Mouse (Mus musculus) lung, embryonic 16.5 days (tissue): Measurements from ENCODE around the gene Kank1. TPM values are rescaled to one million over a fixed set of nuclear protein-coding genes. Genes with fewer than 3 reads are reported as not detected.
A peak's percentile ranks its signal among the peaks of the same experiment; 100 is the strongest.

Experiments
- ATAC-seq: fragments of 200-750 bp; cut with Nextera tagmentation; 2 replicates; pipeline ENCODE4 v1.8.0; 2017; ENCODE audit warnings: low read depth, mild to moderate bottlenecking, moderate library complexity
- H3K27ac ChIP-seq: fragments of 300-500 bp; sonication (generic); 2 replicates; pipeline ENCODE4 v1.5.1; 2014; ENCODE audit warnings: mild to moderate bottlenecking, control low read depth, low read length
- H3K27me3 ChIP-seq: fragments of 300-500 bp; sonication (generic); 2 replicates; pipeline ENCODE4 v1.6.1; 2014; ENCODE audit warnings: low read depth, low read length, mixed read lengths; ENCODE audit not compliant: control insufficient read depth, insufficient read depth
- H3K36me3 ChIP-seq: fragments of 300-500 bp; sonication (generic); 2 replicates; pipeline ENCODE4 v1.6.1; 2014; ENCODE audit warnings: low read length; ENCODE audit not compliant: control insufficient read depth, insufficient read depth
- H3K4me1 ChIP-seq: fragments of 300-500 bp; sonication (generic); replicated peaks from 2 replicates; pipeline ENCODE4 v1.6.1; 2014; ENCODE audit warnings: low read length, mixed read lengths; ENCODE audit not compliant: control insufficient read depth, insufficient read depth
- H3K4me2 ChIP-seq: fragments of 300-500 bp; sonication (generic); 2 replicates; pipeline ENCODE4 v1.6.1; 2014; ENCODE audit warnings: low read depth, low read length, control low read depth
- H3K4me3 ChIP-seq: fragments of 300-500 bp; sonication (generic); 2 replicates; pipeline ENCODE4 v1.5.1; 2014; ENCODE audit warnings: mild to moderate bottlenecking, low read length, control low read depth
- H3K9ac ChIP-seq: fragments of 300-500 bp; sonication (generic); 2 replicates; pipeline ENCODE4 v1.6.1; 2014; ENCODE audit warnings: low read length, control low read depth
- H3K9me3 ChIP-seq: fragments of 300-500 bp; sonication (generic); 2 replicates; pipeline ENCODE4 v1.6.1; 2016; ENCODE audit warnings: low read length; ENCODE audit not compliant: control insufficient read depth
- WGBS: fragments of 180-500 bp; shearing (Covaris S2); extraction: QIAGEN DNeasy Blood & Tissue Kit; methylation state at CpG from one replicate; pipeline ENCODE4 v1.1.7; 2014; 5-methylcytosine and 5-hydroxymethylcytosine counted together
- polyA plus RNA-seq: library from polyadenylated mRNA; unstranded; fragments of >200 nt; fragmentation: Nextera tagmentation; extraction: Ambion mirVana; gene quantifications from 2 replicates; pipeline ENCODE4 v1.2.1, GENCODE M21; 2015

Gene Kank1
- polyA plus RNA-seq, 1 experiment from 2014 or later = 19.9 TPM

DNA sequence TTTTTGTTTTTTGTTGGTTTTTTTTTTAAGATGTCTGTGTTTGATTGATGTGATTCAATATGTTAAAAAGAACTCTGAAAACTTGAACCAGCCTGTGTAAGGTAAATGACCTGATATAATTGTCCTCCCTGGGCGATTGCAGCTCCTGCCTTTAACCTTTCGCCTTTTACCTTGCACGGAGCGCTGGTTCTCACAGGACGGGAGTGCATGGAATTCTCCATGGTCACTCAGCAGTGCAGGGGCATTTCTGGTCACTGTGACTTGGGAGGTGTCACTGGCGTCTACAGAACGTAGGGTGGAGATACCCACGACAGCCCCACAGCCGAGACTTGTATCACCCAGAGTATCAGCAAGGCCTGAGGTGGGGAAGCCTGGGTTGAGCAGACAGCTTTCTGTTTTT is 34.8 kb downstream of the Kank1 start:
- no peak overlapping the region for H3K9ac ChIP-seq
- peaks cover 15% of the 10 kb centered on the region for H3K4me1 ChIP-seq
- WGBS = 61% methylated on average over 9 of the region's 9 CpGs
- no peak overlapping the region for H3K4me3 ChIP-seq
- H3K4me2 ChIP-seq = no peak overlapping the region
- no peaks in the 10 kb centered on the region for H3K9me3 ChIP-seq
- H3K36me3 ChIP-seq = no peaks in the 10 kb centered on the region
- no peak for ATAC-seq
- H3K27ac ChIP-seq = no peak overlapping the region
- no peaks in the 10 kb centered on the region for H3K27me3 ChIP-seq

GRCm38 (mm10) chr19:25273179-25273578 is 36.4 kb downstream of the Kank1 start:
- Histone ChIP-seq H3K36me3 (no peaks in the 10 kb centered on the region), H3K9me3 (no peaks in the 10 kb centered on the region), H3K27ac (no peak overlapping the region), H3K9ac (no peak overlapping the region), H3K4me1 (peaks cover 4% of the 10 kb centered on the region), H3K4me3 (no peak overlapping the region), H3K4me2 (no peak overlapping the region), H3K27me3 (no peaks in the 10 kb centered on the region)
- ATAC-seq = no peak

- H3K9me3 ChIP-seq = no peaks in the 10 kb centered on the region
- no peak overlapping the region for H3K27ac ChIP-seq
- no peaks in the 10 kb centered on the region; the same call in 1 of the 2 replicates for H3K4me1 ChIP-seq
- no peak overlapping the region for H3K4me2 ChIP-seq
- ATAC-seq = 0 out of 2 replicates have a peak, but pooled peaks have one; percentile 20
- no peaks in the 10 kb centered on the region for H3K27me3 ChIP-seq
- 84% methylated on average over 15 of the region's 15 CpGs for WGBS
- no peak overlapping the region for H3K4me3 ChIP-seq
- no peaks in the 10 kb centered on the region for H3K36me3 ChIP-seq
- no peak overlapping the region for H3K9ac ChIP-seq
Observed at GRCm38 (mm10) chr19:25276600-25277395, 40.0 kb downstream of the Kank1 start.

DNA sequence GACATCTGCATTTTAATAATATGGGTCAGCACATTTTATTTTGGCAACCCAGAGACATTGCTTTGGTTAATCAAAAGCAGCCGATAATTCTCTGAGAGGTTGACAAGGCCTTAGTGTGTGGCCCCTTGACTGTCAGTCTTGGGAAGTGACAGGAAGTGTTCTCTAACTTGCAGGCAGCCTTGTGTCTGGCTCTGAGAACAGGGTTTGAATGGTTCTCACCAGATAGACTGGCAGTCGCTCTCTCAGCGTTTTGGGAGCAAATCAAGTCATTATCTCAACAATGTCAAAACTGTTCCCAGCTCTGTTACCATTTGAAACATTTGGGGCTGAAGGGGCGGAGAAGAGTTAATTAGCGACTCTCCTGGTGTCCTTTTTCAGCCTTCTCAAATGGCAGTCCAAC is 41.0 kb downstream of the Kank1 start:
- no peak overlapping the region for H3K4me3 ChIP-seq
- WGBS = 33% methylated on average over 5 of the region's 5 CpGs

GRCm38 (mm10) chr19:25279603-25280002 is 42.8 kb downstream of the Kank1 start:
- H3K36me3 ChIP-seq = no peaks in the 10 kb centered on the region
- no peak for ATAC-seq
- H3K4me3 ChIP-seq = no peak overlapping the region
- no peak overlapping the region for H3K9ac ChIP-seq
- no peak overlapping the region for H3K4me2 ChIP-seq
- no peaks in the 10 kb centered on the region; the same call in 1 of the 2 replicates for H3K4me1 ChIP-seq
- no peak overlapping the region for H3K27ac ChIP-seq
- no peaks in the 10 kb centered on the region for H3K27me3 ChIP-seq
- no peaks in the 10 kb centered on the region for H3K9me3 ChIP-seq
- 70% methylated on average over 5 of the region's 5 CpGs for WGBS

More for the DNA sequence above, 41.0 kb downstream of the Kank1 start:
- H3K27me3 ChIP-seq = no peaks in the 10 kb centered on the region
- no peaks in the 10 kb centered on the region; the same call in 1 of the 2 replicates for H3K4me1 ChIP-seq
- H3K4me2 ChIP-seq = 0 out of 2 replicates have a peak overlapping the region, but pooled peaks have one; percentile 4
- no peak overlapping the region for H3K9ac ChIP-seq
- no peaks in the 10 kb centered on the region for H3K36me3 ChIP-seq
- peak; percentile 78 for ATAC-seq
- peak overlapping the region; percentile 9; the same call in 1 of the 2 replicates for H3K27ac ChIP-seq
- H3K9me3 ChIP-seq = no peaks in the 10 kb centered on the region

DNA sequence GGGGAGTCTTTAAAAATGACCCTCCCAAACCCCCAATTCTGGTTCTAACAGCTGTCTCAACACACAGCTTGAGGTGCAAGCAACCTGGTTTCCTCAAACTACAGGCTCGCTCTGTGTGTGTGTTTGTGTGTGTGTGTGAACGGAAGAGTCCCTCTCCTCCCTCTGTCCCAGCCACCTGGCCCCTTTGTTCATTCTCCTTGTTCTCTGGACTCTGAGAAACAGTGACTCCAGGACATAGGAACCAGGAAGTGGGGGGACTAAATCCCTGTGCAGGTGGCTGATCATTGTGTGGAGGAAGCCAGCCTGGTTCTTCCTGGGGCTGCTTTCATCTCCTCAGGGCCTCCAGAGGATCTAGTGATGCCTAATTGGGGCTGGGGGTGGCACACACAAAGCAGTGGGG is 46.9 kb downstream of the Kank1 start:
- H3K36me3 ChIP-seq = no peaks in the 10 kb centered on the region
- H3K9me3 ChIP-seq = no peaks in the 10 kb centered on the region
- H3K27ac ChIP-seq = no peak overlapping the region
- no peak overlapping the region for H3K4me2 ChIP-seq
- no peaks in the 10 kb centered on the region; the same call in 1 of the 2 replicates for H3K4me1 ChIP-seq
- no peak overlapping the region for H3K4me3 ChIP-seq
- H3K9ac ChIP-seq = no peak overlapping the region
- H3K27me3 ChIP-seq = no peaks in the 10 kb centered on the region
- no peak for ATAC-seq
- WGBS = 69% methylated on average over 2 of the region's 2 CpGs

DNA sequence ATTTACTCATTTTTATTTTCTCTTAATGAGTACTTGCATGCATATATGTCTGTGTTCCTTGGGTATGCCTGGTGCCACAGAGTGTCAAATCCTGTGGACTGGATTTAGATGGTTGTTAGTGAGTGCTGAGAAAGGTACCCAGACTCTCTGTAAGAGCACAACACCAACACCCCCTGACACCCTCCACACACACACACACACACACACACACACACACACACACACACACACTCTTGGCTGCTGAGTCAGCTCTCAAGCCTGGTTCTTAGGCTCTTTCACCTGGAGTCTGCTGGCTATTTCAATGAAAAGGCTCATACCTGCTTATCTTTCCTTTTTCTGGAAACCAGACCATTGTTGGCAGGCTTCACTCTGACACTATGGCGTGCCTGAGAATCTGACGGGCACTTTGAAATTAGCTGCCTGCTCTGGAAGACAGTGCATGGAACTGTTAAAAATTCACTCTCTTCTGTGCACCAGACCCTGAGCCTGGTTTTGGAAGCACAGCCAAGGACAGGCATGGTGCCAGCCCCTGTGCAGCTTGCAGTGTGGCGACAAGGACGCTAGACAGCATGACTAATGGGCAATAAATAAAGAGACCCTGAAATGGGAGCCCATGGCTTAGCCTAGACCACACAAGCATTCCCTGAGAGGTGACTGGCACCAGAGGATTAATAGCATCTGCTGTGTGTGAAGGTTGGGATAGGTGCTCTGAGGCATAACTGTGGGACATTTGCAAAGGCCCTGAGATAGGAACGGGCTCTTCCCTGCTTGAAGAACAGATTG is 49.2 kb downstream of the Kank1 start:
- Histone ChIP-seq H3K9me3 (no peaks in the 10 kb centered on the region), H3K27ac (no peak overlapping the region), H3K4me2 (no peak overlapping the region), H3K9ac (no peak overlapping the region), H3K36me3 (no peaks in the 10 kb centered on the region), H3K4me3 (no peak overlapping the region), H3K27me3 (no peaks in the 10 kb centered on the region), H3K4me1 (no peaks in the 10 kb centered on the region; the same call in 1 of the 2 replicates)
- ATAC-seq = no peak
- 30% methylated on average over 5 of the region's 5 CpGs for WGBS

GRCm38 (mm10) chr19:25290991-25291520 is 54.3 kb downstream of the Kank1 start:
- H3K36me3 ChIP-seq = no peaks in the 10 kb centered on the region
- H3K4me2 ChIP-seq = no peak overlapping the region
- H3K27me3 ChIP-seq = no peaks in the 10 kb centered on the region
- no peak overlapping the region for H3K9ac ChIP-seq
- WGBS = 54% methylated on average over 5 of the region's 5 CpGs
- no peak for ATAC-seq
- no peak overlapping the region for H3K27ac ChIP-seq
- no peak overlapping the region for H3K4me3 ChIP-seq
- no peaks in the 10 kb centered on the region for H3K9me3 ChIP-seq
- no peaks in the 10 kb centered on the region; the same call in 1 of the 2 replicates for H3K4me1 ChIP-seq

DNA sequence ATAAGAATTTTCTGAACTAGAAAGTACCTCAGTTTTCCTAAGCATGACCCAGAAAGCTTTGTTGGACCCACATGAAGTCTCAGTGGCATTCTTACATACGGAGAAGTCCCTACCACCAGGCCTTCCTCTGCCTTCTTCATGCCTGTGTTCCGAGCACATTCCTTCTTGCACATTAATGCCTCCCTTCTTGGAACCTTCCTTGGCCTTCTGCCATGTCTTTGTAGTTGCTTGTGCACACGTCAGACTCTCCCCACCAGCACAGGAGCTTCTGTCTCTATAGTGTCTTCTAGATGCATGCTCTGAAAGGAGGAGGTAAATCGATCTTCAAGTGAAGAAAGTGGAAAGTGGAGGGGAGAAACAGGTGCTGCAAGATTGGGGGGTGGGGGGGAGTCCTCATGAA is 58.4 kb downstream of the Kank1 start:
- Histone ChIP-seq H3K4me2 (no peak overlapping the region), H3K9ac (no peak overlapping the region), H3K9me3 (no peaks in the 10 kb centered on the region), H3K27ac (no peak overlapping the region), H3K4me3 (no peak overlapping the region), H3K36me3 (no peaks in the 10 kb centered on the region), H3K4me1 (no peaks in the 10 kb centered on the region), H3K27me3 (no peaks in the 10 kb centered on the region)
- 50% methylated on average over 4 of the region's 4 CpGs for WGBS
- ATAC-seq = no peak
